Mouse (Mus musculus) cerebellum, adult 18-20 months (tissue): ENCODE measurements at regions not wholly inside any gene's neighbourhood (a gene's known extent, or its start where the extent isn't known, plus 50 kb on each side); places are given as distances from the start of the nearest gene placed in this dataset.

Experiments used
- DNase-seq, 2 experiments: peaks; one replicate each; pipeline ENCODE4 v3.0.0; 2021

DNA sequence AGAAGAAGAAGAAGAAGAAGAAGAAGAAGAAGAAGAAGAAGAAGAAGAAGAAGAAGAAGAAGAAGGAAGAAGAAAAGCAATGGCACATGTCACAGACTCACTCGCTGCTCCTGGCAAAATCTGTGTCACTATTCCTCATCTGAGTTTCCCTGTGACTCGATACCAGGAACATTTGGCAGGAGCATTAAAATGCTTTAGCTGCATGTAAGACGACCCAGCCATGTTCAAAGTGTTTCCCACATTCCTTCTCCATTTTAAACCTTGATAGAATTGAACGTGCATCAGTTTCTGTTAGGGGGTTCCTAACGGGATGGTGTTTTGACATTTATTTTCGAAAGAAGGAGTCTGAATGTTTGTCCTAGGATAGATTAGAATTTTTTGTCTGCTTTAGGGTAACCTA is 51.2 kb upstream of the Pja2 start:
- DNase-seq = no peak

DNA sequence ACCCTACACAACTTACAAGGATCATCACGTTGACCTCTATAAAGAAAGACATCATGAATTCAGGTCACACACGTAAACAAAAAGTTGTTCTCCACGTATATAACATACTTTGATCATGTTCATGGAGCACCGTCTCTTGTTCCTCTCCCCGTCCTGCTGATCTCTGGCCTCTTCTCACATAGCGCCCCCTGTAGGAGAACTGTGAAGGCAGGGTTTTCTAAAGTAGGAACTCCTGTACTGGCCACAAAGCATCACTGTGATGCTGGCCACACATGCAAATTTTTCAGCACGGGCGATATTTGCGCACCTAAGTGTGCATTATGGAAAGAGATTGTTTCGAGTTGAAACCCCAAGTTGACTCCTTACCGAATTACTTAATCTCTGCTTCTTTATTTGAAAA is 51.9 kb upstream of the Pja2 start:
- DNase-seq = no peak

DNA sequence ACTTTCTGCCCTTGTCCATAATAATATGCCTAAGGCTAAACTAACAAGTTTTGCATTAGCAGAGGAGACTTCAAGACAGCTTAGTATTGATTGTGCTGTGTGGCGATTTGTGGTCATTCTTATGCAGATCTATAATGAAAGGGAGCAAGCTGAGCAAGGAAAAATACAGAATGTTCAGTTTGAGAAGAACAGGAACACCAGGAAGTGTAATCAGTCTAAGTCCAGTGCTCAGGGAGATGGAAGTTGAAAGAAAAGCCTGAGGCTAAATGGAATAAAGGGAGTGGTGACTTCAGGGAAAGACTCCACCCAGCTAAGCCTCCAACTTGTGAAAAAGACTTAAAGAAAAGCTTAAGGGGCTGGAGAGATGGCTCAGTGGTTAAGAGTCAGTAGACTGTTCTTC is 58.6 kb upstream of the Pja2 start:
- no peak for DNase-seq

DNA sequence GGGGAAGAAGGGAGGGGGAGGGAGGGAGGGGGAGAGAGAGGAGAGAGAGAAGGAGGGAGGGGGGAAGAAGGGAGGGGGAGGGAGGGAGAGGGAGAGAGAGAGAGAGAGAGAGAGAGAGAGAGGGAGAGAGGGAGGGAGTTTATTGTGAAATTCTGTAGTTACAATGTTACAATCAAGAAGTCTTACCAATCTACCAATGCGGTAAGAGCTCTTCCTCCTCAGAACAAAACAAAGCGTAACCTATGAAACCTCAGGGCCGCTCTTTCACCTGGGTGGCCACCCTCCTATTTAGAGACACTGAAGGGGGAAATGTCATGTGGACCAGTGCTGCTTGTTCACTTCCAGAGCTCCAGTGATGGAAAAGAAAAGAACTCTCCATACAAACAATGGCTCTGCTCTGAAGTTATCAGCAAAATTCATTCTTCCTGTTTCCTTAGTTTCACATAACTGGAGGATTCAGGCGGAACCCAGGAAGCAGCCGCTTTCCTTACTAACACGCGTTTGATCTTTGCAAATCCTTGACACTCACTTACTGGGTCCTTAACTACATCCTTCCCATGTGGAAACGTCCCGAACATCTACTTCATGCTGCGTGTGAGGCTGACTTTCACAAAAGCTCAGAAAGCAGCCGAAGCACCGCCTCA is 65.7 kb upstream of the Pja2 start:
- DNase-seq = no peak

DNA sequence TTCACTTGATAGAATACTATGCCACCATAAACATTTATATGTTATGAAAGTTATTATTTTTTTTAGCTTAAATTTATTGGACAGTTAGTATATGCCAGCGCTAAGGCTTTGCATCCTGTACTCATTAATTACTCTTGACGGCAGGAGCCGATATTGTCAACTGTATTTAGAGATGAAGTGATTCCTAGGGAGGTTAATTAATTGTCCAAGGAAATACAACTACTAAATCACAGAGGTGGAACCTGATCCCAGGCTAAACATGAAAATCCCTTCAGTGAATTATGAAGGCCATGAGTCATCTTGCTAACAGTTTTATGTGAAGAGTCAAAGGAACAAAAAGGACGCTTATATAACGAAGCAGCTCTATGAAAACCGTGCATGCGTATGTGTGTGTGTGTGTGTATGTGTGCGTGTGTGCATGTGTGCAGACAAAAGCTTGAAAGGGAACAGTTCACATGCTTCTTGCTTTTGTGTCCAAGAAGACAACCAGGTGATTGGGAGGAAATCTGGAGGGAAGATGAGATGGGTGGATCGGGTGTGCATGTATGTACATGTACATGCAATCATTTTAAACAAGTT is 66.5 kb upstream of the Pja2 start:
- no peak for DNase-seq

DNA sequence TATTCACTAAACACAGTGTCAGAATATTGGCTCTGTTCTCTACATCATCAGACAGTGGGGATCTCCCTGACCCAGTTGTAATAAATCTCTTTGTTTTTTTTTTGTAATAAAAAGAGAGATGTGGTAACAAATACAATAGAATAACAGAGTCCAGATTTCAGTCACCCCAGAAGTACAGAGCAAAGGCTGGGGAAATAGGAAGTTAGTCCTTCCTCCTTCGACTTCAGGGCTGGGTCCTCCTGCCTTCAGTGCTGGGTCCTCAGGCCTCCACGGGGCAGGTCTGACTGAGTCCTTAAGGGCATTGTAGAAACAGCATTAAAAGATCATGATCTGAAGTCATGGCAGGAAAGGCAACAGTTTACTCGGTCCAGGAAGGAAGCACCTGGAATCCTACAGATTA is 67.0 kb upstream of the Pja2 start:
- DNase-seq = no peak

DNA sequence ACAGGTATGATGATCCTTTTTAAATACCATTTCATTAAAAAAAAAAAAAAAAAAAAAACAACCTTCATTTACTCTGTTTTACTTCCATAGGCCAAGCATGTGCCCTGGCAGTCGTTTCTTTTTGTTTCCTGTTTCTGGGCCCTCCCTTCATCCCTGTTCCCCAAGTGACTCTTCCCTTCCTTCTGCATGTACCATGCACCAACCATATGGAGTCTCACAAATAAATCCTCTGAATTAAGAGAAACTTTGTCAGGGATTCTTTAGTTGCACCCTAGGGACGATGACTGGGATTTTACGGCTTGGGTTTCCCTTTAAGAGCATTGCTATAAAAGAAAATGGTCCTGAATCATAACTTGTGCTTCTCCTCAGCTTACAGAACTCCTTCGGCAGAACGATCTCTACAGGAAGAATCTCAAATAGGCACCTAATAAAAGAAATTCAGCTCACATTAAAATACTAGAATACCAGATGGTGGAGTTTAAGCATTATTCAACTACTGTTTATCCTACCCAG is 75.1 kb upstream of the Pja2 start:
- no peak for DNase-seq

DNA sequence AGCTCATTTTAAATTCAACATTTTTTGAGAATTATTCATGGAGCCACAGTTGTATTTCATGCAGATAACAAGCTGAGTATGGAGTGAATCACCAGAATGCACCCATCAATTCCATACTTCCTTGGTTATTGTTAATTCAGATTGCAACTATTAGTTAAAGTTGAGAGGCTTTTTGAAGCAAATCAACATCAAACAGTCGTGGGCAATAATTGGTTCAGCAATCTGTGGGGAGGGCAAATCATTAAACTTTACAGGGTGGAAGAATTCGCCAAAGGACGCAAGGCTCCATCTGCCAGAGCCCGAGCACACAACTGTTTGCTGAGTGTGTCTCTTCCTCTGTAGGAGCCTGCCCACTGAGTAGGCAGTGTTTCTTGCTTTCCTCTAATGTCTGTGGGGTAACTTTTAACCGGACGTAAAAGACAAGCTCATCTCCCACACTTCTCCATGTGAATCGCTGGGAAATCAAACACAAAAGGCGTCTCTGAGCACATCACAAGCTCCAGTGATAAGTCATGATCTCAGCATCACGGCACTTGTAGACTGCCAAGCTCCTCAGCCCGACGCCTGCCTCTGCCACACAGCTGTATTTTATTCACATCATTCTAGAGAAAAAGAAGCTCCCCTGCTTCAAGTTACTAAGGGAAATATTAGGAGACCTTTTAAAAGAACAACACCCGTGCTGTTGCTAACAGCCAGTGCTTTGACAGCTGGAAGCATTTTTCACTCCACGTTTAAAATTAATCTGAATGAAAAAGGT is 75.7 kb upstream of the Pja2 start:
- no peak for DNase-seq

DNA sequence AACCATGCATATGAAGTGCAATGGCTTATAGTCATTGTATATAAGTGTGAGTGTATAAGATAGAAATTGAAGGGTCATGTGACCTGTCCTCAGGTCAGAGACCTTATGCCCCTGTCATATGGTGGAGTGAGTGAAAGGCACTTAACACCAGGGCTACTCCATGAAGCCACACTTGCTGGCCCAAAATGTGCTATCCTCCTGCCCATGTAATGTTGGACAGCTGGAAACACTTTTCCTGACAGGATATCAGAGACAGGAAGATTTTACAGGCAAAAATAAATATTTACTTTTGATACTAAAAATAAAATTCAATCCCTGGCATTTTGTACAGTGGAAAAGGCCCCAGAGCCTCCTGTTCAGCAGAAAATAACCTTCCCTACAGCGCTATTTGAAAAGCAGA is 94.1 kb upstream of the Pja2 start:
- no peak for DNase-seq

DNA sequence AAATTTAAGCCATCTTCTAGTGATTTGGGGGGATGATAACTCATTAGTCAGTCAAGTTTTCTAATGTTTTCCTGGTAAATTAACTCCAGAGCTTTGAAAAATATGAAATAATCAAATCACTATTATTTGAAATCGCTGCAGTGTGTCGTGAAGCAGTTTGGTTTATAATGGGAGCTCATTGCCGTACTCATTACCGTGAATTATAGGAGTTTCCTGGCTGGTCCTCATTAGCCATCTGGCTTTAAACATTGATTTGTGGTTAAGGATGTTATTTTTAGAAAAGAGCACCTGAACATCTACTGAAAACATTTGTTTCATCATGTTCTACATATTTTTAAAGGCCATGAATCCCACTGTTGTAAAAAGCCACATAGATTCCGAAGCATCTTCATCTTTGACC is 94.8 kb upstream of the Pja2 start:
- DNase-seq = no peak

DNA sequence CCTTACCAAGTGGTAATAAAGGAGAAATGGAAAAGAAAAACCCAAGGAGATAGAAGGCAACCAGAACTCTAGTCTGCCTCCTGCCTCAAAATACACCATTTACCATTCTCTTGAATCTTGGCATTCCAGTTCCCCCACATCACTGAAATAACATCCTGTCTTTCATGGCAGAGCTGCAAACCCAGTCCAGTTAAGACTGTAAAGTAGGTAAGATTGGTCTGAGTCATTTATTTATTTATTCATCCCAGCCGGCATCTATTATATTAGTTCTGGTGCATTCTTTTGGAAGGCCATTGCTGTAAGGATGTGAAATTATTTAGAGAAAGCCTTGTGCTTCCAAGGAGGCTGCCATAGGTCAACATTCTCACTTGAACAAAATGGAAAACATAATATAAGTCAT is 107.9 kb upstream of the Pja2 start:
- DNase-seq = no peak

DNA sequence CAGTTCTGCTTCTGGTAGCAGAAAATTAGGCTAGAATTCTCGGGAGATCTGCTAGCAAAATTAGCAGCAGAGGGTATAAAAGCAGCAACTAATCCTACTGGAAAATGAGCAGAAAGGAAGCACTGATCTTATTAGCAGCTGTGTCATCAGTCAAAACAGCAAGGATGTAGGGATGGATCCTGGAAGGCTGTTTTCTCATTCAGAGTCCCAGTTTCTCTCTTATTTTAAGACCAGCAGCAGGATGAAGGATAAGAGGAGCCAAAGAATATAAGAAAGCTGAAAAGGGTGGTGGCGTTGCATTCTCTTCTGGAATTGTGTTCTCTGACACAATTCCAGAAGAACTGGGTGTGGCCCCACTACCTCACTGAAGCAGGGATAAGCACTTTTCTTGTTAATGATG is 123.0 kb upstream of the Pja2 start:
- no peak for DNase-seq

DNA sequence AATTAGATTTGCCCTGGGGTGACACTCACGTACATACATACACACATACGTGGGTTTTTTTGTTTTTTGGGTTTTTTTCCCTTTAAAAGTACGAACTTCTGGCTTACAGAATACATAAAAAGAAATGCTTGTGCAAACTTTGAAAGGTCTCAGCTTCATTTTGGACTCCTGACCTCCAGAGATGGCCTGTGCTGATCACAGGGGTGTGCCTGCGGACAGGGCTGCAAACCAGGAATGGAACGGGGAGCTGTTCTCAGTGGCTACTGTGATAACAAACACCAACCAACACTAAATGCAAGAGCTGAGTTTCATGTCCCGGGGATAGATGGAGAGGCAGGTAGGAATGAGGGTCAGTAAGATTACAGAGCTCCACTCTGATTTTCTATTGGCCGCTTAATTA is 134.3 kb upstream of the Man2a1 start:
- no peak for DNase-seq

DNA sequence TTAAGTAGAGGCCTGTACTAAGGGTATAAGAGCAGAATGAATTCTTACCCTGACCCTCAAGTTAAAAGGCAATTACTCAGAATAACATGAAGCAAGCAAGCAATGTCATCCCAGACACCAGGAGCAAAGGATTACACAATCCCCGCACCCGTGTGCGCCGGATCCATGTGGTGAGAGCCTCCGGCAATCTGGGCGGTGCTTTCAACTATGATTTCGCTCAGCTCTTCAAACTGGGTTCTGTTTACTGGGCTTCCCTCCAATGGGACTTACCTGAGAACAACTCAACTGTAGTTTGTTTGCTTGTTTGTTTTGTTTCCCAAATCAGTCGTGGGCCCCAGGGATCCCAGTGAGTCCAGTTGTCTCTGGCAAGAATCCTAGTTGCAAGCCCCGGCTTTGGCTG is 133.8 kb upstream of the Man2a1 start:
- DNase-seq = no peak

DNA sequence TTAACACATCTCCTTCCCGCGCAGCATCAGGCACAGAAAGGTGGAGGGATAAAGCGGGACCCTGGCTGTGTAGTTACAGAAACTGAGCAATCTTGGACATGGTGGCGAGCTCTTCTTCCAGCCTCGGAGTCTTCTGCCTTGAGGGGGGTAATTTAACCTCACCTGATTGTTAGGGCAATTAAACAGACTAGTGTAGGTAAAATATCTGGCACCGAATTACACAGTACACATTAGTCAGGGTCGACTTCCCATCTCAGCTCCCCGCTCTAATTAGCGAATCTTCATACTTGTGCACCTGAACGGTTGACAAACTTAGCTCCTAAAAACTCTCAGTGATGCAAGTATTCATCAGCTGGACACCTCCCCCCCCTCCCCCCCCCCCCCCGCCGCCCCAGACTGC is 133.2 kb upstream of the Man2a1 start:
- DNase-seq = no peak

DNA sequence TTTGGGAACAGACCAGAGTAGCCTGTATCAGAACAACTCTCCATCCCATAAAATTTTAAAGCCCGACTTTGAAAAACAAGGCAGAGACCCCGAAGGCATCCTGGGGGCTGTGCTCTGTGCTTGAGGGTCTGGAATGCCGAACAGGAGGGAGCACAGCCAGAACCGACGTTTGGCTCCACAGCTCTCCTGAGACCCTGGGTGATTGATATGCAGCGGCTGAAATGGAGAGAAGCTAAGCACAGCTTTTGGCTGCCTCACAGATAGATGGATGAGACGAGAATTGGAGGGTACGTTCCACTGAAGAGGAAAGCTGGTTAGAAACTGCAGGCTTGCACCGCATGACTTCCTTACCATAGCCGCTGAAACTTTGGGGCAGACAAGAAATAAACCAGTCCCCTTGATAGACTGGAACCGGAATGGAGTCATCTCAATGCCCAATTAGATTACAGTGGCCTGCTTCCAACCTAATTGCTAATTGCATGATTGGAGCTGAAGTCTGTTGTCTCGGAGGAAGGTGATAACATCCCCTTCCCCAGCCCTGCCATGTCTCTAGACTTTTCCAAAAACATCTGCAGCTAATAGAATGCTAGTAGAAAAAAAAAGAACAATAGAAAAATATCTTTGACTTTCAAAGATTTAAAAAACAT is 130.7 kb upstream of the Man2a1 start:
- no peak for DNase-seq

DNA sequence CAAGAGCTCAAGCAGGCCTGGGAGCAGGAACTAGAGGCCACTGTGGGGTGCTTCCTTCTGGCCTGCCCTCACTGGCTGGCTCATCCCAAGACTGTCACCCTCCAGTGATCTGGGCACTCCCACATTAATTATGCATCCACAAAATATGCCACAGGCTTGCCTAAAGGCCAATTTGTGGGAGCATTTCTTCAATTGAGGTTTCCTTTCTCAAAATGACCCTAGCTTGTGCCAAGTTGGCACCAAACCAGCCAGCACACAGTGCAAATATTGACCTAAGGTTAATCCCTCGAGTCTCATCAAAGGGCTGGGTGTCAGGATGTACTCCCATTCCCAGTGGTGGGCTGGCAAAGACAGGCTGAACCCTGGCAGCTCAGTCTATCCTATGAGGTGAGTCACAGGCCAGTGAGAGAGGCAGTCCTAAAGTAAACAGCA is 119.9 kb upstream of the Man2a1 start:
- no peak for DNase-seq

DNA sequence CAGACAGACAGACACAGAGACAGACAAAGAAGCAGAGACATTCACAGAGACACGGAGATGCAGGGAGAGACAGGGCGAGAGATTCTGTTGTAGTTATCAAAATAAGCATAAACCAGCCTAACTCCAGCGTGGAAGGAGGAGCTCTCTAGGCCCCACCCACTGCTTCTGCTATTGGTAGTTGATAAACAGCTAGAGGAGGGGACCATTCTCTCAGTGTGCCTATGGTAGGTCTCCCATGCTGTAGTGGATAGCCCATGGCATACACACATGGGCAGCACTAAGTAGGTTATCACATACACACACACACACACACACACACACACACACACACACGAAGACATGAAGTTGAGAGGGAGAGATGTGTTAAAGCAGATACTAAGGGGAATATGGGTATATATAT is 115.7 kb upstream of the Man2a1 start:
- DNase-seq = no peak

DNA sequence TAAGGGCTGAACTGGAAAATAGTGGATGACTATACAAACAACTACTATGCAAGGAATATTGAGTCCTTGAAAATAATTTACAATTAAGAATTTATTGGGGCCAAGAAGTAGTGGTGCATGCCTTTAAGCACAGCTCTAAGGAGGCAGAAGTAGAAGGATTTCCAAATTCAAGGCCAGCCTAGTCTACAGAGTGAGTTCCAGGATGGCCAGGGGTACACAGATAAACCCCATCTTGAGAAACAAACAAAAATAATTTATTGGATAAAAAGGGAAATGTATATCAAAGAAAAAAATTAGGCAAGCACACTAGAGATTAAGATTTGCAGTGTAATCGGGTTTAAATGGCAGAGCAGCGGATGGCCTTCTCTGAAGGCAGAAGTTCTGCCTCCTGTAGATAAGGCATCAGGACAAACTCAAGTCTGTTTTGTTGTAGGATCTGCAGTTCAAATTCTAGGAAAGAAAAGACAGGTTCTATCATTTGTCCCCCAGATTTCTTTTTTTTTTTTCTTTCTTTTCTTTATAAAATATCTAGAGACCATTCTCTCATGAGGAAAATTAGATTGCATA is 110.7 kb upstream of the Man2a1 start:
- no peak for DNase-seq

DNA sequence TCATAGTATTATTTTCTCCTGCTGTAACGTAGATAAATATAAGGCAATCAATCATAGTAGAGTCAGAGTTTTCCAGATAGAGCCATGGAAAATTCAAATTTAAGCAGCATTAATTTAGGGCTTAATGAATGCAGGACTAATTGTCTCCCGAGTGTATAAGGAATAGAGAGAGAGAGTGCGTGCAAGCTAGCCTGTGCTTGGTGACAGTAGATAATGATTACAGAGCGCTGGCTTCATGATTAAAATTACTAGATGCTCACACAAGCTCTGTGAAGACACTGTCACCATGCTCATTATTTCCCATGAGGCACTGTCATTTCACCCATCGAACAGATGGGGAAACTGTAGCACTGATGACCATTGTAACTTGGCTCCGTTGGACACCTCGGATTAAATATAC is 109.9 kb upstream of the Man2a1 start:
- no peak for DNase-seq

DNA sequence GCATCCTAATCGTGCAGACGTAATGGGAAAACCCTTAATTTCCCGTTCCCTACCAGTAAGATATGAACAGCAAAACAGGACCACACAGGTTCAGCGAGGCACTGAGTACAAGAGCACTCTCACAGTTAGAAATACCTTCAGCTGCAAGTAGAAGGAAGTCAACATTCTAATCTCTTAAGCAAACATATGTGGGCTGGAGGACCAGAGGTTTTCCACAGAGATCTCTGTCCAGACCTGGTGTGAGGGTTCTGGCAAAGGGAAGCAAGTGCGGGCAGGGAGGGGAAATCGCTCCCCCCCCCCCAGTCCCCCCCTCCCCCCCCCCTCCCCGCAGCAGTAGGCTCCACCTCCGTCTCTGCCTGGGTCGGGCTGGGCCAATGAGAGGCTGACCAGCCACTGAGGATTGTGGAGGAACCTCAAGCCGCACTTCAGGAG is 108.6 kb upstream of the Man2a1 start:
- DNase-seq = no peak

DNA sequence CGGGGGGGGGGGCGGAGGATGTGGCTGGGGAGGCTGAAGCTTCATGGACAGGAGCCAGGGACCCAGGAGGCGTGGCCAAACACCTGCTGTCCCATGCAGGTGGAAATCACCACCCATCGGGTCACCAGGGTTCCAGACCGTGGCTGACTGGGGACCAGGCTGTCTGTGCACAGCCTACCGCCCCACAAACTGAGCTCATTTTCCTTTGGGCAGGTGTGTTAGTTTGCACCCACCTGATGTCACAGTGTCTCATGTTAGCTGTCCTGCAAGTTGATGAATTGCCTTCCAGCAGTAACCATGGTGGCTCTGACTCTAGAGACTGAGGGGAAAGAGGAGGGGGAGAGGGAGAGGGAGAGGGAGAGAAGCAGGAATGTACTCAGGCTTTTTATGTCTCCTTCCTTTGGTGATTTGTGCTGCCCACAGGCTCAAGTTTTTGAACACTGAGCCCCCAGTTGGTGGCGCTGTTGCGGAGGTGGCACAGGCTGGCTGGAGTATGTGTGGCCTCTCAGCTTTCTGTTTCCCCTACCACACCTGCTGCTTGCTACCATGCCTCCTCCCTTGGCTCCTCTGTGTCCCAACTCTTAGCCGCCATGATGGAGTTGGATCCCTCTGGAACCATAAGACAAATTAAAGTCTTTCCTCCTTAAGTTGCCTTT is 107.8 kb upstream of the Man2a1 start:
- peak; percentile 6 to 8 for DNase-seq
